Mouse (Mus musculus): ENCODE measurements at regions not wholly inside any gene's neighbourhood (a gene's known extent, or its start where the extent isn't known, plus 50 kb on each side); places are given as distances from the start of the nearest gene placed in this dataset.

DNA sequence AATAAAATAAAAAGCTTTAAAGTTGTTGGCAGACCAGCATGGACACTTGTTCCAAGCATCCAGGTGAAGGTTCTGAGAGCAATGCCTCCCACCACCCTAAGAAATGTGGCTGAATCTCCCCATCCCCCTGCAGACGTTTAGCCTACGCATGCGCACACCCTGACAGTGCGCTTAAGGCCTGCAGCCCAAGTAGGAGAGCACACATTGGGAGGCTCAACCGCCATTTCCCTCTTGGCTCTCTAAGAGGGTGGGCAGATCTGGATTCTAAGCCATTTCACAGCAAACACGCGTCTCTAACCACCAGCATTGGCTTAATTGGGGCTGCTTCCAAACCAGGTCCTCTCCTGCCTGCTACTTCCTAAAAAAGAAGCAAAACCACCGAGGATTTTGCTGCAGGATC lies 106.6 kb downstream of the Barhl2 start:
- no peaks in the 10 kb centered on the region for H3K36me3 ChIP-seq (ENCODE audit: control insufficient read depth, insufficient read depth, low read length, poor library complexity, severe bottlenecking)
- no peak overlapping the region for H3K9ac ChIP-seq (ENCODE audit: low read depth, poor library complexity, severe bottlenecking)
- no peaks in the 10 kb centered on the region for H3K4me1 ChIP-seq (ENCODE audit: control insufficient read depth, insufficient read depth, low read length)
- H3K27ac ChIP-seq (ENCODE audit: insufficient read depth, low read length), result no peak overlapping the region
- no peaks in the 10 kb centered on the region for H3K9me3 ChIP-seq (replicated peaks; ENCODE audit: control insufficient read depth, insufficient read depth, low read length, poor library complexity, severe bottlenecking)
- TF ChIP-seq CTCF (IDR thresholded peaks at IDR 0.05; ENCODE audit: low read depth, low read length) (no peak), POLR2A (IDR thresholded peaks at IDR 0.05; ENCODE audit: insufficient read depth, low read length) (no peak), EP300 (IDR thresholded peaks at IDR 0.05; ENCODE audit: insufficient read depth, low read depth, low read length) (no peak)
- H3K27me3 ChIP-seq (ENCODE audit: control insufficient read depth, insufficient read depth, low read length, poor library complexity, severe bottlenecking), result no peaks in the 10 kb centered on the region
- H3K4me3 ChIP-seq (ENCODE audit: low read depth, low read length), result no peak overlapping the region

DNA sequence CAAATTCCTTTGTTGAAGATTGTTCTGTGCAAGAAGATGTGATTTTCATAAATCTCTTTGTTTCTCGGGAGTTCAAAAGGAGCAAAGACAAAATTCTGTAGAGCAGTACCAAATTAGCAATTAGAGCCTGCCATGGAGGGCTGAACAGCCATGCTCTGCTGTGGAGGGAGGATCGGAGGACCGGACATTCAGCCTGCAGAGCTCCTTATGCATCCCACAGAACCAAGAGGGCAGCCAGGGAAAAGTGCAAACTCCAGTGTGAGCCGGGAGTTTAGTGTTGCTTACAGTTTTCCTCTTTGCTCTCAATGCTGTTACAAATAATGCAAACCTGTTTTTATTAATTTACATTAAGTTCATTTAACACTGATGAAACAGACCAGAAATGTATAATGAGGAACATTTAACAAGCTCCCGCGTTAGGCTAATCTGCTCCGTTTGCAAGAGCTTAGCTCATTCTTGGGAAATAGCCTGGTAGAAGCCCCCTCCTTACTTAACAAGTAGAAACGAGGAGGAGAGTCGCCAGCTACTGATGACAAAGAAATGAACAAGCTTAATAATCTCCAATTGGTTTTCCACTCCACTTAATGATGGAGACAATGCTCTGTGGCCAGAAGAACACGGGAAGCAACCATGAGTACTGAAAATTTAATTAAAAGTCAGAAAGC lies 108.0 kb downstream of the Barhl2 start:
- Histone ChIP-seq H3K27ac (ENCODE audit: insufficient read depth, low read length) (no peak overlapping the region), H3K27me3 (ENCODE audit: control insufficient read depth, insufficient read depth, low read length, poor library complexity, severe bottlenecking) (no peaks in the 10 kb centered on the region), H3K9ac (ENCODE audit: low read depth, poor library complexity, severe bottlenecking) (no peak overlapping the region), H3K9me3 (replicated peaks; ENCODE audit: control insufficient read depth, insufficient read depth, low read length, poor library complexity, severe bottlenecking) (no peaks in the 10 kb centered on the region), H3K4me1 (ENCODE audit: control insufficient read depth, insufficient read depth, low read length) (no peaks in the 10 kb centered on the region), H3K4me3 (ENCODE audit: low read depth, low read length) (no peak overlapping the region), H3K36me3 (ENCODE audit: control insufficient read depth, insufficient read depth, low read length, poor library complexity, severe bottlenecking) (no peaks in the 10 kb centered on the region)
- no peak for TF ChIP-seq POLR2A (IDR thresholded peaks at IDR 0.05; ENCODE audit: insufficient read depth, low read length)
- no peak for TF ChIP-seq CTCF (IDR thresholded peaks at IDR 0.05; ENCODE audit: low read depth, low read length)
- no peak for TF ChIP-seq EP300 (IDR thresholded peaks at IDR 0.05; ENCODE audit: insufficient read depth, low read depth, low read length)

DNA sequence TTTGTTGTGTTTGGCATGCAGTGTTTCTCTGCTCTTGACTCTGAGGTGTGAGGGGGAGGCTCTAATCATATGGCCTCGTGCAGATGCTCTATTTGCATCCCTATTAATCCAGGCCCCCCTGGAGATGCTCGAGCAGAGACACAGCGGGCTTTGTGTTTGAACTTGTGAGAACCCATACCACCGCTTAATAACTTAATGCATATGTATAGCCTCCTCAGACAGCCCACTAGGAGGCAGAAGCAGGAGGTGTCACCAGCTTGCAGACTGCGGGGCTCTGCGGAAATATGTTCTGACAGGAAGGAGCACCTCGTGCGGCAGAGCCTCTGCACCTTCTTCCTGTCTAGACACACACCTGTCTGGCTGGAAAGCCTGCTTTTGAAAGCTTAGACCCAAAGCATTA lies 113.7 kb downstream of the Barhl2 start:
- TF ChIP-seq EP300 (IDR thresholded peaks at IDR 0.05; ENCODE audit: insufficient read depth, low read depth, low read length) (no peak), POLR2A (IDR thresholded peaks at IDR 0.05; ENCODE audit: insufficient read depth, low read length) (no peak), CTCF (IDR thresholded peaks at IDR 0.05; ENCODE audit: low read depth, low read length) (no peak)
- no peaks in the 10 kb centered on the region for H3K4me1 ChIP-seq (ENCODE audit: control insufficient read depth, insufficient read depth, low read length)
- H3K4me3 ChIP-seq (ENCODE audit: low read depth, low read length), result no peak overlapping the region
- no peak overlapping the region for H3K27ac ChIP-seq (ENCODE audit: insufficient read depth, low read length)
- no peaks in the 10 kb centered on the region for H3K27me3 ChIP-seq (ENCODE audit: control insufficient read depth, insufficient read depth, low read length, poor library complexity, severe bottlenecking)
- H3K9ac ChIP-seq (ENCODE audit: low read depth, poor library complexity, severe bottlenecking), result no peak overlapping the region
- H3K9me3 ChIP-seq (replicated peaks; ENCODE audit: control insufficient read depth, insufficient read depth, low read length, poor library complexity, severe bottlenecking), result no peaks in the 10 kb centered on the region
- no peaks in the 10 kb centered on the region for H3K36me3 ChIP-seq (ENCODE audit: control insufficient read depth, insufficient read depth, low read length, poor library complexity, severe bottlenecking)

DNA sequence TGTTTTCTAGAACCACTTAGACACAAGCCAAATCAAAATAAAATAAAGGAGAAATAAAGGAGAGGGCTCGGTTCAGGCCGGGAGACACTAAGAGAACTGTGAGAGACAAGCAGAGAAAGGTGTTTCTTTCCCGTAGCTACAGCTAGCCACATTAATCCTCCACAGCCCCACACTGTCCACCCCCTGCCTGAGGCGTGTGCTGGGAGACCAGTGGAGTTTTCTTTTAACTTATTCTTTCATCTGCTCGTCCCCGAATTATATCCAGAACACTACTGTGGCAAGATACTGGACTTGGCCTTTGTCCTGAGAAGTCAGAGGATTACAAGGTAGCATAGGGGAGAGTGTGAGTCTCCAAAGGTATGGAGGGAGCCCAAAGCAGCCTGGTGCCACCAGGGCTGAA lies 114.4 kb downstream of the Barhl2 start:
- H3K9me3 ChIP-seq (replicated peaks; ENCODE audit: control insufficient read depth, insufficient read depth, low read length, poor library complexity, severe bottlenecking), result no peaks in the 10 kb centered on the region
- TF ChIP-seq POLR2A (IDR thresholded peaks at IDR 0.05; ENCODE audit: insufficient read depth, low read length), result no peak
- TF ChIP-seq CTCF (IDR thresholded peaks at IDR 0.05; ENCODE audit: low read depth, low read length), result no peak
- no peak for TF ChIP-seq EP300 (IDR thresholded peaks at IDR 0.05; ENCODE audit: insufficient read depth, low read depth, low read length)

DNA sequence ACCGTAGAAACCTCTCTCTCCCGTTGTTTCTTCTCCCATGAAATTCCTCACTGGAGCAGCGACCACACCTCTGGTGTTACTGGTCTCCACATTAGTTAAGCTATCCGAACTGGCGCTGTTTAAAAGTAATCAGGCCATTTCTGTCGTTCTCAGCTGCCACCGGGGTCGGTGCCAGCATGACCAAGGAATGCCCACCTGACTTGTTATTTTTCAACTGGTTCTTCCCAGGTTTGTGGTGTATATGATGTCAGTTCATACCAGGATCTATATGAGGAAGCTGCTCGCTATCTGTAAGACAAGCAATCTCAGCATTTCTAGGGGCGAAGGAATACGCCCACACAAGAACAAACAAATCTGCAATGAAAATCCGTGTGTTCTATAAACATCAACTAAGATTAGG lies 116.6 kb downstream of the Barhl2 start:
- Histone ChIP-seq H3K27me3 (ENCODE audit: control insufficient read depth, insufficient read depth, low read length, poor library complexity, severe bottlenecking) (no peaks in the 10 kb centered on the region), H3K9me3 (replicated peaks; ENCODE audit: control insufficient read depth, insufficient read depth, low read length, poor library complexity, severe bottlenecking) (no peaks in the 10 kb centered on the region), H3K9ac (ENCODE audit: low read depth, poor library complexity, severe bottlenecking) (no peak overlapping the region), H3K4me3 (ENCODE audit: low read depth, low read length) (no peak overlapping the region), H3K27ac (ENCODE audit: insufficient read depth, low read length) (no peak overlapping the region), H3K4me1 (ENCODE audit: control insufficient read depth, insufficient read depth, low read length) (no peaks in the 10 kb centered on the region), H3K36me3 (ENCODE audit: control insufficient read depth, insufficient read depth, low read length, poor library complexity, severe bottlenecking) (no peaks in the 10 kb centered on the region)
- TF ChIP-seq POLR2A (IDR thresholded peaks at IDR 0.05; ENCODE audit: insufficient read depth, low read length) (no peak), CTCF (IDR thresholded peaks at IDR 0.05; ENCODE audit: low read depth, low read length) (no peak), EP300 (IDR thresholded peaks at IDR 0.05; ENCODE audit: insufficient read depth, low read depth, low read length) (no peak)

More for the DNA sequence above, 114.4 kb downstream of the Barhl2 start:
- no peak overlapping the region for H3K27ac ChIP-seq (ENCODE audit: insufficient read depth, low read length)
- H3K27me3 ChIP-seq (ENCODE audit: control insufficient read depth, insufficient read depth, low read length, poor library complexity, severe bottlenecking), result no peaks in the 10 kb centered on the region
- no peaks in the 10 kb centered on the region for H3K36me3 ChIP-seq (ENCODE audit: control insufficient read depth, insufficient read depth, low read length, poor library complexity, severe bottlenecking)
- H3K4me3 ChIP-seq (ENCODE audit: low read depth, low read length), result no peak overlapping the region
- H3K4me1 ChIP-seq (ENCODE audit: control insufficient read depth, insufficient read depth, low read length), result no peaks in the 10 kb centered on the region
- H3K9ac ChIP-seq (ENCODE audit: low read depth, poor library complexity, severe bottlenecking), result no peak overlapping the region

DNA sequence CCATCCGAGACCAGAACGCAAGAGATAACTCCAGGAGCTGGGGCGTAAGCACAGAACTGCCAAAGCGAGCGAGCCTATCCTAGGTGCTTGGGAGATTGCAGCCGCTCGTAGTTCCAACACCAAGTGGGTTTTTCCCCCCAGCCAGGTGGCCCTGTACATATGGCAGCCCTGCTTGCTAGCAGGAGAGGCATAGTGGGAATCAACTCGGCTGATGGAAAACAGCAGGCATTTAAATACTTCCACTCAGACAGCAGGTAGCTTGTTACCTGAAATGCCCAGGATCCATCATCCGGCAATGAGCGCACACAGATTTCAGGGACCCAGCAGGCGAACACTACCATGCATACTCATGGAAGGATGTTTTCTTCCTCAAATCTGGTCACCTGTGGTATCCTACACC lies 122.3 kb downstream of the Barhl2 start:
- H3K9me3 ChIP-seq (replicated peaks; ENCODE audit: control insufficient read depth, insufficient read depth, low read length, poor library complexity, severe bottlenecking), result peaks cover 7% of the 10 kb centered on the region
- no peak for TF ChIP-seq POLR2A (IDR thresholded peaks at IDR 0.05; ENCODE audit: insufficient read depth, low read length)
- TF ChIP-seq CTCF (IDR thresholded peaks at IDR 0.05; ENCODE audit: low read depth, low read length), result no peak
- no peak for TF ChIP-seq EP300 (IDR thresholded peaks at IDR 0.05; ENCODE audit: insufficient read depth, low read depth, low read length)
- no peaks in the 10 kb centered on the region for H3K4me1 ChIP-seq (ENCODE audit: control insufficient read depth, insufficient read depth, low read length)
- H3K27ac ChIP-seq (ENCODE audit: insufficient read depth, low read length), result no peak overlapping the region
- H3K27me3 ChIP-seq (ENCODE audit: control insufficient read depth, insufficient read depth, low read length, poor library complexity, severe bottlenecking), result no peaks in the 10 kb centered on the region
- H3K9ac ChIP-seq (ENCODE audit: low read depth, poor library complexity, severe bottlenecking), result no peak overlapping the region
- H3K36me3 ChIP-seq (ENCODE audit: control insufficient read depth, insufficient read depth, low read length, poor library complexity, severe bottlenecking), result no peaks in the 10 kb centered on the region
- H3K4me3 ChIP-seq (ENCODE audit: low read depth, low read length), result no peak overlapping the region
